Mouse (Mus musculus): ENCODE measurements at regions not wholly inside any gene's neighbourhood (a gene's known extent, or its start where the extent isn't known, plus 50 kb on each side); places are given as distances from the start of the nearest gene placed in this dataset.

GRCm38 (mm10) chr5:73826941-73827340, 175.8 kb downstream of the Spata18 start:
- TF ChIP-seq GATA4 (IDR thresholded peaks at IDR 0.05; ENCODE audit: insufficient replicate concordance, low read length), result no peak

GRCm38 (mm10) chr5:73833721-73834120, 182.5 kb downstream of the Spata18 start:
- no peak for TF ChIP-seq GATA4 (IDR thresholded peaks at IDR 0.05; ENCODE audit: insufficient replicate concordance, low read length)

GRCm38 (mm10) chr5:73843776-73844175, 192.6 kb downstream of the Spata18 start:
- no peak for TF ChIP-seq GATA4 (IDR thresholded peaks at IDR 0.05; ENCODE audit: insufficient replicate concordance, low read length)

GRCm38 (mm10) chr5:73846096-73846782, 195.1 kb downstream of the Spata18 start:
- no peak for TF ChIP-seq GATA4 (IDR thresholded peaks at IDR 0.05; ENCODE audit: insufficient replicate concordance, low read length)

GRCm38 (mm10) chr5:73846783-73847151, 195.6 kb downstream of the Spata18 start:
- no peak for TF ChIP-seq GATA4 (IDR thresholded peaks at IDR 0.05; ENCODE audit: insufficient replicate concordance, low read length)

- TF ChIP-seq GATA4 (IDR thresholded peaks at IDR 0.05; ENCODE audit: insufficient replicate concordance, low read length), result no peak
These were observed 200.3 kb downstream of the Spata18 start for GRCm38 (mm10) chr5:73851501-73851900.

- TF ChIP-seq GATA4 (IDR thresholded peaks at IDR 0.05; ENCODE audit: insufficient replicate concordance, low read length), result no peak
These were observed 203.0 kb downstream of the Spata18 start for GRCm38 (mm10) chr5:73854025-73854773.

GRCm38 (mm10) chr5:73854774-73855371, 203.7 kb downstream of the Spata18 start:
- TF ChIP-seq GATA4 (IDR thresholded peaks at IDR 0.05; ENCODE audit: insufficient replicate concordance, low read length), result no peak

- no peak for TF ChIP-seq GATA4 (IDR thresholded peaks at IDR 0.05; ENCODE audit: insufficient replicate concordance, low read length)
These were observed 208.1 kb downstream of the Spata18 start for GRCm38 (mm10) chr5:73859320-73859719.

- TF ChIP-seq GATA4 (IDR thresholded peaks at IDR 0.05; ENCODE audit: insufficient replicate concordance, low read length), result no peak
These were observed 204.0 kb downstream of the Usp46 start for GRCm38 (mm10) chr5:73864138-73864761.

GRCm38 (mm10) chr5:73872641-73873421, 195.4 kb downstream of the Usp46 start:
- TF ChIP-seq GATA4 (IDR thresholded peaks at IDR 0.05; ENCODE audit: insufficient replicate concordance, low read length), result no peak

- TF ChIP-seq GATA4 (IDR thresholded peaks at IDR 0.05; ENCODE audit: insufficient replicate concordance, low read length), result no peak
These were observed 193.5 kb downstream of the Usp46 start for GRCm38 (mm10) chr5:73874770-73875169.

- no peak for TF ChIP-seq GATA4 (IDR thresholded peaks at IDR 0.05; ENCODE audit: insufficient replicate concordance, low read length)
These were observed 192.4 kb downstream of the Usp46 start for GRCm38 (mm10) chr5:73875847-73876246.

GRCm38 (mm10) chr5:73880936-73881335, 187.3 kb downstream of the Usp46 start:
- TF ChIP-seq GATA4 (IDR thresholded peaks at IDR 0.05; ENCODE audit: insufficient replicate concordance, low read length), result no peak

- peak; percentile 25; the same call in 1 of the 2 replicates for TF ChIP-seq GATA4 (IDR thresholded peaks at IDR 0.05; ENCODE audit: insufficient replicate concordance, low read length)
These were observed 186.3 kb downstream of the Usp46 start for GRCm38 (mm10) chr5:73881941-73882340.
